Comparison of ENCODE assay signal across 18 mouse cellular contexts in genomic region chr4:59322733-59323132, GRCm38 (mm10).
DNase-seq lines count a peak whose midpoint lies in the region; ATAC-seq and TF ChIP-seq lines count a peak whose summit lies in the region.
"Had no signal": no experiment of that assay in that cellular context is flagged by ENCODE, and none has a peak within 500 bp of the region (broad histone marks: within the 10 kb centered on the region; RNA-seq: fewer than 3 reads in every experiment).

No protein-coding gene starts in this region.

- H3K27ac ChIP-seq in gastrocnemius, adult 2 months = peak overlapping the region; percentile 31; the same call in 1 of the 2 replicates
- peak overlapping the region; percentile 47 for H3K27ac ChIP-seq in liver, embryonic 13.5 days
- peak overlapping the region; percentile 92 for H3K27ac ChIP-seq in embryonic fibroblast, embryonic 13.5 days (ENCODE audit: insufficient read depth, low read length)
- H3K27ac ChIP-seq: macrophage; midbrain, embryonic 13.5 days had no signal

- 84% methylated on average over 3 of the region's 3 CpGs for WGBS in liver, embryonic 13.5 days (ENCODE audit: insufficient replicate concordance)

- peaks cover 48% of the 10 kb centered on the region for H3K4me1 ChIP-seq in liver, embryonic 13.5 days (replicated peaks)
- H3K4me1 ChIP-seq in embryonic fibroblast, embryonic 13.5 days (ENCODE audit: control insufficient read depth, insufficient read depth, low read length) = peaks cover 40% of the 10 kb centered on the region

- intact Hi-C loops in gastrocnemius, adult 2 months (cut with DNase I) = no loop called here

- no peak for DNase-seq in gastrocnemius, adult 2 months
- no peak for DNase-seq in gastrocnemius, postnatal 4 days (ENCODE audit: low spot score in 2 of 2)
- no peak for DNase-seq in liver, embryonic 13.5 days
- DNase-seq in liver = no peak
- DNase-seq in 3T3-L1 (ENCODE audit: low read depth, low spot score) = peak; percentile 76
- no peak for DNase-seq in layer of hippocampus, adult 9-10 months (ENCODE audit: low spot score)
- DNase-seq: cerebellum, postnatal 10 days; heart, postnatal 4 days; kidney, adult 8-10 months; kidney, postnatal 36 days; left cerebral cortex, postnatal 4 days; right cerebral cortex, adult 18-20 months had no signal

- H3K9ac ChIP-seq in liver, embryonic 13.5 days = no peak overlapping the region
- H3K9ac ChIP-seq: midbrain, embryonic 13.5 days had no signal

- H3K27me3 ChIP-seq in liver, embryonic 13.5 days = no peaks in the 10 kb centered on the region
- H3K27me3 ChIP-seq: midbrain, embryonic 13.5 days; Patski had no signal

- no peaks in the 10 kb centered on the region for H3K9me3 ChIP-seq in liver, embryonic 13.5 days (replicated peaks)
- H3K9me3 ChIP-seq: midbrain, embryonic 13.5 days had no signal

- no peak for ATAC-seq in liver, embryonic 13.5 days (ENCODE audit: low read depth)
- no peak for ATAC-seq in megakaryocyte progenitor cell, adult 5-6 weeks (replicated peaks; ENCODE audit: poor library complexity)
- ATAC-seq: Patski had no signal

- TF ChIP-seq CTCF in gastrocnemius, adult 2 months (IDR thresholded peaks at IDR 0.05) = no peak
- no peak for TF ChIP-seq CTCF in embryonic fibroblast, embryonic 13.5 days (IDR thresholded peaks at IDR 0.05; ENCODE audit: borderline replicate concordance, insufficient read depth, low read length)

- H3K4me2 ChIP-seq in liver, embryonic 13.5 days = no peak overlapping the region
- H3K4me2 ChIP-seq: midbrain, embryonic 13.5 days had no signal

- H3K4me3 ChIP-seq in gastrocnemius, adult 2 months = no peak overlapping the region
- H3K4me3 ChIP-seq in liver, embryonic 13.5 days (replicated peaks) = no peak overlapping the region
- no peak overlapping the region for H3K4me3 ChIP-seq in embryonic fibroblast, embryonic 13.5 days (ENCODE audit: insufficient read depth, low read length)
- H3K4me3 ChIP-seq: midbrain, embryonic 13.5 days; myocyte had no signal

- TF ChIP-seq POLR2A in embryonic fibroblast, embryonic 13.5 days (IDR thresholded peaks at IDR 0.05; ENCODE audit: low read depth, low read length) = no peak

- peaks cover 13% of the 10 kb centered on the region; the same call in 1 of the 2 replicates for H3K36me3 ChIP-seq in liver, embryonic 13.5 days
- H3K36me3 ChIP-seq: midbrain, embryonic 13.5 days had no signal

Comparison
In these comparisons a context has a peak if more than half of its experiments do, and no peak if none do; other contexts are left out.
1. H3K27ac ChIP-seq: peak in every context shown above with its lines; median percentile 92 in embryonic fibroblast, embryonic 13.5 days; 47 in liver, embryonic 13.5 days; 31 in gastrocnemius, adult 2 months.